Mouse (Mus musculus) brain, adult 10 weeks (tissue): ENCODE data around the gene Galns. TPM values are rescaled to one million over a fixed set of nuclear protein-coding genes. Genes with fewer than 3 reads are reported as not detected.

ENCODE experiments used
- polyA plus RNA-seq: library from polyadenylated mRNA; stranded (reverse); fragments of 350-450 nt; fragmentation: Illumina TruSeq; extraction: RNeasy Lipid Tissue Mini Kit (QIAGEN cat#74804); gene quantifications from one replicate; pipeline ENCODE4 v1.2.3, GENCODE M21; 2015; ENCODE audit warnings: low read depth, low replicate concordance

Gene Galns
- 4.9 TPM for polyA plus RNA-seq

DNA sequence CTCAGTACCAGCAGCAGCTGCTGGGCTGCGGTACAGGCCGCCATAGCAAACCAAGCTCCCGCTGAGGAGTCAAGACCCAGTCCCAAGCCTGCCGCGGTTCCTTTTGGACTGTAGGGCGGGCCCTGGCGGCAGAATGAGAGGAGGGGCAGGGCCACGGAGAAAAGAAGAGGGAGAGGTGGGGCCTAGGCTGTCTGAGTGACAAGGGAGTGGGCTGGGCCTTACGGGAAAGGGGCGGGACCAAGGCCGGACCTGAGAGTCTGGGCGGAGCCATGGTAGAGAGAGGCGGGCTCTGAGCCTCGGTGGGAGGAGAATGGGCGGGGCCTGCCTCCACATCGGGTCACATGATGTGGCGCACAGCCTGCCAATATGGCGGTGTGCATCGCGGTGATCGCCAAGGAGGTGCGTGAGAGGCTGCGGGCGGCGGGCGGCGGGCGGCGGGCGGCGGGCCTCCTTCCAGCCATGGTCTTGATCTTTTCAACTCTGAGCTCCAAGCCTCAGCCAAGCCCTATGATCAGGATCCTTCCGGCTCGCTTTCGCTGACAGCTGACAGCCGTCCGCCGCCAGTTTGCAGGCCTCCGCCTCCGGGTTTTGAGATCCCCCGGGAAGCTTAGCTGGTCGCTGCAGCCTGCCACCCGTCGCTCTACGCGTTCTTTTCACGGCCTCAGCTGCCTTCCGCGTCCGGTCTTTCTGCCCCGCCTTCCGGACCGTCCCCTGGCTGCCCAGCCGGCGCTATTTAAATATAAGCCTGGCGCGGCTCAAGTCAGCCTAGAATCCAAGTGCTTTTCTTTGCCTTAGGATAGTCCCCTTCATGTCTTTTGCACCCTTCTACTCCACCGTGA is at the start of gene Galns, which contains the start of gene Trappc2l:
Galns (minus strand) TSS at position 169 of the 839 bp plus-strand sequence.
Trappc2l (plus strand) TSS at position 346 of the 839 bp plus-strand sequence.

DNA sequence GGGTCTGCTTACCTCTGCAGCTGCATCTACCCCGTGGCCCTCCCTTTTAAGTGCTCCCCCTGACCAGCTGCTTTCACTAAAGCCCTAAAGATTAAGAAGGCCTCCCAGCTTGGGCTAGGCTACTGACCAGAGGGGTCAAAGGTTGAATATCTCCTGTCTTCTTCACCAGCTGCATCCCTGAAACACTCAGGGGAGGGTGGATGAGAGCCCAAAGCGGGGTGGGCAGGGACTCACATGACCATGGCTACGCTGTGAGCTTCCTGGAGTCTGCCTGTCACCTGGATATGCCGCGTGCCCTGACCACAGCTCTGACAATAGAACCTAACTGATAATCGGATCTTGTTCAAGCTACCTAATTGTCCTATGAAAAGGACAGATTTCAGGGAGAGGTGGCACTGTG is 11.5 kb upstream of the Galns start, which contains the start of gene Pabpn1l:
Pabpn1l (minus strand) TSS at position 13 of the 400 bp plus-strand sequence.

DNA sequence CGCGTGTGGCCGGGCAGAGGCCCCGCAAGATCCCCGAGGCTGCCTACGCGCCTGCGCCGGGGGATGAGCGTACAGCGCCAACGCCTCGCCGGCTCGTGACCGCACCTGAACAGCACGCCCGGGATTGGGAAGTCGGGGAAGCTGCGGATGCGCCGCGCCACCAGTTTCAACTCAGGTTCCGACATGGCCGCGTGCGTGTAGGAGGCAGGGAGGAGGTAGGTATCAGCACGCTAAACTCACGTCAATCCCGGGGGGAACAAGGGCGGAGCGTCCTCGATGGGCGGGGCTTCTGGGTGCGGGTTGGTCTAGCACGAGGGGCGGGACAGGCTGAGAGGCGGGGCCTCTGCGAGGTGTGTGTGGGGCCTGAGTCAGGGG is 34.6 kb downstream of the Galns start, which contains the start of gene Aprt:
Aprt (minus strand) TSS at position 262 of the 375 bp plus-strand sequence.

DNA sequence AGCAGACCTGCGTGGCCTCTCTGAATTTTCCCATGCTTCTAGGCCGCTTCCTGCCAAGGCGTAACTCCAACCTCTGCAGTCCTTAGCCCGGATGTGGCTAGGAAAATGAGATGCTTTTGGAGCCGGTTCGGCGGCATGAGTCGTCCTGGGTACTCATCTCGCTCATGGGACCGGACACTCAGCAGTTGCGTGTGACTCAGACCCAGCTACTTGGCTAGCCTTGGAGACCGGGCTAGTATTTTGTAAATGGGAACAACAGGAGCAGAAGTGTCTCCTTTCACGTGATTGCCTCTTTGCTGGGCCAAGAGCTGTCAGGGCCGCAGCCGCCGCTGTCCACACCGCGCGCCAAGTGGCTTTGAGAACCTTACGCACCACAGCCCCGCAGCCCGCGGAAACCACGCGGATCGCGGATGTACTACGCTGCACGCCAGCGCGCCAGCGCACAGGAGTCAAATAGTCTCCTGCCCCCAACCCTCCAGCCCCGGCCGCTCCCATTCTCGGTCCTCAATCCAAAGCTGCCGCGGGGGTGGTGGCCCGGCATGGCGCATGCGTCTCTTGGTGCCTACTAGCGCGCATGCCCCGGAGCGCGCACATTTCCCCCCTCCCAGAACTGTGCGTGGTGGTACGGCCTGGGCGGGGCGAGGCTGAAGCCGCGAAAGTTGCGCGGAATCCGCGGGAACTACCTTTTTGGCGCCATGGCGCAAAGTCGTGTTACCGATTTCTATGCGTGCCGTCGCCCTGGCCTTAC is 43.7 kb downstream of the Galns start, which contains the start of gene Cdt1:
Cdt1 (plus strand) TSS at position 655 of the 748 bp plus-strand sequence.

DNA sequence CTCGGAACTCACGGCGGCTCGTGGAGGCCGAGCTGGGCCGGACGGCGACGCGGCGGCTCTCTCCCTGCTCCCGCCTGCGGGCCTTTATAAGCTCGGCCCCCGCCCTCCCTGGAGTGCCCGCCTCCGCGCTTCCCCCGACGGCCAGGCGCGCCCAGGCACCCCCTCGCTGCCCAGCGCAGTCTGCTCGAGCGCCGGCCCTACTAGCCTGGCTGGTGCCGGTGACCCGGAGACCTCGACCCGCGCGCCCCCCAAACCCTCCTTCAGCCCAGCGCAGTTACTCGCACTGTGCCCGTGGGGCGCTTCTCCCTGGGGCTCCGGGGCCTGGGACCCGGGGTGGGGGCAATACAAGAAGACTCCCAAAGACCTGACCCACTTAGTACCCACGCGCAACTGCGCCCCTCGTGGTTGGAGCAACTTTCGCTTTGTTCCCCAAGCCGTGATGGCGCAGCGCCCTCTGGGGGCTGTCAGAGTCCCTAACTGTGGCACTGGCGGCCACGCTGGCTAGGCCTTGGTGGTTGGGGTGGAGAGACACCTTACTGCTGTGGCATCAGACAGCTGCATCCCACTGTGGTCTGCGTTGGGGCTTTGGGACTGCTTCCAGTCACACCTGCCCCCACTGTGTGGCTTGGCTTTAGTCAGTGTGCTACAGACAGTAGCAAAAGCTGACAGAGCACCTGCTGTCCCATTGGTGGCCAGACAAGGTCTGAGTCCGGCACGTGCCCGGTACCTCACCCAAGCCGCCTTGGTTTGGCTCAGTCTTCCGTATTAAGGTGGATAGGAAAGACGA is 59.8 kb downstream of the Galns start, which contains the start of gene Piezo1:
Piezo1 (minus strand) TSS at position 65 of the 787 bp plus-strand sequence.

Other genes with a start within 250 kb of the Galns start
- 24.7 TPM for gene Zc3h18, start 234.9 kb downstream of the Galns start, polyA plus RNA-seq
- not detected for gene Il17c, start 189.4 kb downstream of the Galns start, polyA plus RNA-seq
- gene Cyba, start 178.5 kb downstream of the Galns start, polyA plus RNA-seq = 20.5 TPM
- gene Mvd, start 168.0 kb downstream of the Galns start, polyA plus RNA-seq = 21.9 TPM
- gene Snai3, start 150.7 kb downstream of the Galns start, polyA plus RNA-seq = 0.55 TPM
- gene Rnf166, start 135.4 kb downstream of the Galns start, polyA plus RNA-seq = 38.2 TPM
- 24.8 TPM for gene Ctu2, start 135.3 kb downstream of the Galns start, polyA plus RNA-seq
- 3.5 TPM for gene Piezo1, start 60.1 kb downstream of the Galns start, polyA plus RNA-seq
- gene Cdt1, start 43.4 kb downstream of the Galns start, polyA plus RNA-seq = 0.95 TPM
- gene Aprt, start 34.6 kb downstream of the Galns start, polyA plus RNA-seq = 61.8 TPM
- gene Trappc2l, start 177 bp upstream of the Galns start, polyA plus RNA-seq = 100 TPM
- gene Pabpn1l, start 11.3 kb upstream of the Galns start, polyA plus RNA-seq = not detected
- gene Cbfa2t3, start 87.6 kb upstream of the Galns start, polyA plus RNA-seq = 15.0 TPM
- gene Acsf3, start 164.0 kb upstream of the Galns start, polyA plus RNA-seq = 17.5 TPM
- 1.3 TPM for gene Cdh15, start 236.5 kb upstream of the Galns start, polyA plus RNA-seq